Mouse (Mus musculus): Measurements from ENCODE around the gene Mxi1. TPM values are rescaled to one million over a fixed set of nuclear protein-coding genes. Genes with fewer than 3 reads are reported as not detected.

Mxi1 gene
- polyA plus RNA-seq, 1 experiment from 2014 or later, result 49.8 TPM

- H3K9me3 ChIP-seq (ENCODE audit: control insufficient read depth, low read length), result no peaks in the 10 kb centered on the region
- ATAC-seq (replicated peaks; ENCODE audit: low FRiP score), result no peak
- H3K27me3 ChIP-seq (ENCODE audit: control insufficient read depth, insufficient read depth, low read length), result no peaks in the 10 kb centered on the region
These were observed 13.7 kb upstream of the Mxi1 start for GRCm38 (mm10) chr19:53296331-53297254.

GRCm38 (mm10) chr19:53299156-53299828 lies 11.0 kb upstream of the Mxi1 start:
- DNase-seq (ENCODE audit: low spot score), result no peak
- H3K9ac ChIP-seq (ENCODE audit: low read length), result no peak overlapping the region
- no peaks in the 10 kb centered on the region for H3K36me3 ChIP-seq (ENCODE audit: control insufficient read depth, insufficient read depth, low read length)
- H3K9me3 ChIP-seq (ENCODE audit: control insufficient read depth, low read length), result no peaks in the 10 kb centered on the region
- H3K4me3 ChIP-seq (ENCODE audit: low read depth, low read length), result no peak overlapping the region
- ATAC-seq (replicated peaks; ENCODE audit: low FRiP score), result no peak
- 58% methylated on average over 17 of the region's 17 CpGs for WGBS
- H3K4me2 ChIP-seq (ENCODE audit: low read depth, low read length, severe bottlenecking), result no peak overlapping the region
- no peaks in the 10 kb centered on the region for H3K27me3 ChIP-seq (ENCODE audit: control insufficient read depth, insufficient read depth, low read length)
- no peak overlapping the region for H3K27ac ChIP-seq (ENCODE audit: low read depth, low read length)
- no peaks in the 10 kb centered on the region for H3K4me1 ChIP-seq (replicated peaks; ENCODE audit: control insufficient read depth, insufficient read depth, low read length)

More at GRCm38 (mm10) chr19:53296331-53297254, 13.7 kb upstream of the Mxi1 start:
- Histone ChIP-seq H3K27ac (ENCODE audit: low read depth, low read length) (no peak overlapping the region), H3K36me3 (ENCODE audit: control insufficient read depth, insufficient read depth, low read length) (no peaks in the 10 kb centered on the region), H3K4me3 (ENCODE audit: low read depth, low read length) (no peak overlapping the region), H3K4me1 (replicated peaks; ENCODE audit: control insufficient read depth, insufficient read depth, low read length) (no peaks in the 10 kb centered on the region), H3K4me2 (ENCODE audit: low read depth, low read length, severe bottlenecking) (no peak overlapping the region), H3K9ac (ENCODE audit: low read length) (no peak overlapping the region)
- WGBS, result 80% methylated on average over 23 of the region's 23 CpGs
- no peak for DNase-seq (ENCODE audit: low spot score)

- ATAC-seq (replicated peaks; ENCODE audit: low FRiP score) (no peak), DNase-seq (ENCODE audit: low spot score) (no peak)
- no peak overlapping the region for H3K4me3 ChIP-seq (ENCODE audit: low read depth, low read length)
- WGBS, result 87% methylated on average over 4 of the region's 4 CpGs
- no peak overlapping the region for H3K4me2 ChIP-seq (ENCODE audit: low read depth, low read length, severe bottlenecking)
- H3K36me3 ChIP-seq (ENCODE audit: control insufficient read depth, insufficient read depth, low read length), result no peaks in the 10 kb centered on the region
- H3K27ac ChIP-seq (ENCODE audit: low read depth, low read length), result no peak overlapping the region
- H3K4me1 ChIP-seq (replicated peaks; ENCODE audit: control insufficient read depth, insufficient read depth, low read length), result no peaks in the 10 kb centered on the region
- no peaks in the 10 kb centered on the region for H3K9me3 ChIP-seq (ENCODE audit: control insufficient read depth, low read length)
- H3K9ac ChIP-seq (ENCODE audit: low read length), result no peak overlapping the region
- no peaks in the 10 kb centered on the region for H3K27me3 ChIP-seq (ENCODE audit: control insufficient read depth, insufficient read depth, low read length)
These were observed 10.5 kb upstream of the Mxi1 start for GRCm38 (mm10) chr19:53299829-53300181.

- Histone ChIP-seq H3K9ac (ENCODE audit: low read length) (no peak overlapping the region), H3K4me2 (ENCODE audit: low read depth, low read length, severe bottlenecking) (no peak overlapping the region), H3K27ac (ENCODE audit: low read depth, low read length) (no peak overlapping the region), H3K4me1 (replicated peaks; ENCODE audit: control insufficient read depth, insufficient read depth, low read length) (0 out of 2 replicates have a peak, but pooled peaks cover 4% of the 10 kb centered on the region), H3K27me3 (ENCODE audit: control insufficient read depth, insufficient read depth, low read length) (no peaks in the 10 kb centered on the region), H3K9me3 (ENCODE audit: control insufficient read depth, low read length) (no peaks in the 10 kb centered on the region), H3K36me3 (ENCODE audit: control insufficient read depth, insufficient read depth, low read length) (no peaks in the 10 kb centered on the region), H3K4me3 (ENCODE audit: low read depth, low read length) (no peak overlapping the region)
- 84% methylated on average over 7 of the region's 7 CpGs for whole genome bisulfite sequencing
- DNase-seq (ENCODE audit: low spot score) (no peak), ATAC-seq (replicated peaks; ENCODE audit: low FRiP score) (no peak)
These were observed 6.9 kb upstream of the Mxi1 start for GRCm38 (mm10) chr19:53303382-53303781.

GRCm38 (mm10) chr19:53305621-53306020 lies 4.7 kb upstream of the Mxi1 start:
- Histone ChIP-seq H3K27me3 (ENCODE audit: control insufficient read depth, insufficient read depth, low read length) (no peaks in the 10 kb centered on the region), H3K27ac (ENCODE audit: low read depth, low read length) (no peak overlapping the region), H3K9ac (ENCODE audit: low read length) (no peak overlapping the region), H3K36me3 (ENCODE audit: control insufficient read depth, insufficient read depth, low read length) (no peaks in the 10 kb centered on the region), H3K9me3 (ENCODE audit: control insufficient read depth, low read length) (no peaks in the 10 kb centered on the region), H3K4me3 (ENCODE audit: low read depth, low read length) (no peak overlapping the region), H3K4me1 (replicated peaks; ENCODE audit: control insufficient read depth, insufficient read depth, low read length) (peaks cover 10% of the 10 kb centered on the region; the same call in 1 of the 2 replicates), H3K4me2 (ENCODE audit: low read depth, low read length, severe bottlenecking) (no peak overlapping the region)
- ATAC-seq (replicated peaks; ENCODE audit: low FRiP score) (no peak), DNase-seq (ENCODE audit: low spot score) (peak; percentile 41)
- WGBS, result 81% methylated on average over 8 of the region's 8 CpGs

- H3K9me3 ChIP-seq (ENCODE audit: control insufficient read depth, low read length), result no peaks in the 10 kb centered on the region
- H3K4me1 ChIP-seq (replicated peaks; ENCODE audit: control insufficient read depth, insufficient read depth, low read length), result peaks cover 10% of the 10 kb centered on the region; the same call in 1 of the 2 replicates
- peak overlapping the region; percentile 5; the same call in 1 of the 2 replicates for H3K9ac ChIP-seq (ENCODE audit: low read length)
- WGBS, result 11% methylated on average over 11 of the region's 11 CpGs
- H3K36me3 ChIP-seq (ENCODE audit: control insufficient read depth, insufficient read depth, low read length), result no peaks in the 10 kb centered on the region
- DNase-seq (ENCODE audit: low spot score), result peak; percentile 55
- H3K27ac ChIP-seq (ENCODE audit: low read depth, low read length), result peak overlapping the region; percentile 18; the same call in 1 of the 2 replicates
- H3K27me3 ChIP-seq (ENCODE audit: control insufficient read depth, insufficient read depth, low read length), result no peaks in the 10 kb centered on the region
- peak overlapping the region; percentile 33; the same call in 1 of the 2 replicates for H3K4me2 ChIP-seq (ENCODE audit: low read depth, low read length, severe bottlenecking)
- no peak for ATAC-seq (replicated peaks; ENCODE audit: low FRiP score)
- no peak overlapping the region for H3K4me3 ChIP-seq (ENCODE audit: low read depth, low read length)
These were observed 3.6 kb upstream of the Mxi1 start for GRCm38 (mm10) chr19:53306706-53307105.

GRCm38 (mm10) chr19:53307219-53307618 lies 3.1 kb upstream of the Mxi1 start:
- ATAC-seq (replicated peaks; ENCODE audit: low FRiP score) (no peak), DNase-seq (ENCODE audit: low spot score) (no peak)
- Histone ChIP-seq H3K4me1 (replicated peaks; ENCODE audit: control insufficient read depth, insufficient read depth, low read length) (peaks cover 10% of the 10 kb centered on the region; the same call in 1 of the 2 replicates), H3K36me3 (ENCODE audit: control insufficient read depth, insufficient read depth, low read length) (no peaks in the 10 kb centered on the region), H3K4me3 (ENCODE audit: low read depth, low read length) (no peak overlapping the region), H3K27me3 (ENCODE audit: control insufficient read depth, insufficient read depth, low read length) (no peaks in the 10 kb centered on the region), H3K4me2 (ENCODE audit: low read depth, low read length, severe bottlenecking) (peak overlapping the region; percentile 33; the same call in 1 of the 2 replicates), H3K9me3 (ENCODE audit: control insufficient read depth, low read length) (no peaks in the 10 kb centered on the region), H3K27ac (ENCODE audit: low read depth, low read length) (peak overlapping the region; percentile 18; the same call in 1 of the 2 replicates), H3K9ac (ENCODE audit: low read length) (peak overlapping the region; percentile 5; the same call in 1 of the 2 replicates)
- 43% methylated on average over 6 of the region's 6 CpGs for WGBS

- Histone ChIP-seq H3K4me1 (replicated peaks; ENCODE audit: control insufficient read depth, insufficient read depth, low read length) (peaks cover 13% of the 10 kb centered on the region; the same call in 1 of the 2 replicates), H3K27ac (ENCODE audit: low read depth, low read length) (no peak overlapping the region), H3K36me3 (ENCODE audit: control insufficient read depth, insufficient read depth, low read length) (no peaks in the 10 kb centered on the region), H3K4me3 (ENCODE audit: low read depth, low read length) (no peak overlapping the region), H3K9ac (ENCODE audit: low read length) (no peak overlapping the region), H3K9me3 (ENCODE audit: control insufficient read depth, low read length) (no peaks in the 10 kb centered on the region), H3K27me3 (ENCODE audit: control insufficient read depth, insufficient read depth, low read length) (no peaks in the 10 kb centered on the region), H3K4me2 (ENCODE audit: low read depth, low read length, severe bottlenecking) (peak overlapping the region; percentile 98; the same call in 1 of the 2 replicates)
- DNase-seq (ENCODE audit: low spot score) (peak; percentile 44), ATAC-seq (replicated peaks; ENCODE audit: low FRiP score) (no peak)
- WGBS, result 10% methylated on average over 4 of the region's 4 CpGs
These were observed 687 bp upstream of the Mxi1 start for GRCm38 (mm10) chr19:53309631-53310030.

Data from forebrain, embryonic 11.5 days (tissue).